Mouse (Mus musculus) left cerebral cortex, adult 8-10 months (tissue): ENCODE measurements at regions not wholly inside any gene's neighbourhood (a gene's known extent, or its start where the extent isn't known, plus 50 kb on each side); places are given as distances from the start of the nearest gene placed in this dataset.
A peak's percentile ranks its signal among the peaks of the same experiment; 100 is the strongest.

ENCODE experiments used
- DNase-seq, 2 experiments: peaks; one replicate each; pipeline ENCODE4 v3.0.0; 2022; ENCODE audit warnings: low spot score in 2 of 2

DNA sequence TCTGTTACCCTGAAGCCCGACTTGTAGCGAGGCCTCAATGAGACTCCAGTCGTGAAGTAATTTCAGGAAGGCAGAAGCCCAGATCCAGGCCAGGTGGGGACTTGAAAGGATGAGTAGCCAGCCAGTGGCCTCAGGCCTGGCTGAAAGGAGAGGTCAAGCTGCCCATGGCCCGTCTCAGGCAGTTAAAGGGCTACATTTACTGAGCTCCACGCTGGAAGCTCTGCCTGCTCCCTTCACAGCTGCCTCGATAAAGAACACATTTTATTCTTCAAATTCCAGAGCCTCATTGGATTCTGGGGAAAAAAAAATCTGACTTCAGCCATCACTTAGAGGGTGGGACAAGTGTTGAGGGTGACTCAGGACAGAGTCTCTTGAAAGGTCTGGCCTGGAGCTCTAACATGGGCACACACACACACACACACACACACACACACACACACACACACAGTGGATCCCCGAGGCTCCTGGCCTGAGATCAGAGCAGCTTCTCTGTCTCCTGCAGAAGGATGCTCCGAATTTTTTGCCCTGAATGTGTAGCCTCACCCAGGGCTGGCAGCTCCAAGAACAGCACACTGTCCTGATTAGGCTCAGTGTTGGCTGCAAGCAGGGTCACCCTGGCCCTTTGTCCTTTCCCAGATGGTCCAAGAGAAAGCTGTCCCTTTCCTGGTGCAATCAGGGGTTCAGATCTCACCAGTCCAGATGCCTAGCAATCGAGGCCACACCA is 53.0 kb downstream of the Gadd45g start:
- DNase-seq: no peak

DNA sequence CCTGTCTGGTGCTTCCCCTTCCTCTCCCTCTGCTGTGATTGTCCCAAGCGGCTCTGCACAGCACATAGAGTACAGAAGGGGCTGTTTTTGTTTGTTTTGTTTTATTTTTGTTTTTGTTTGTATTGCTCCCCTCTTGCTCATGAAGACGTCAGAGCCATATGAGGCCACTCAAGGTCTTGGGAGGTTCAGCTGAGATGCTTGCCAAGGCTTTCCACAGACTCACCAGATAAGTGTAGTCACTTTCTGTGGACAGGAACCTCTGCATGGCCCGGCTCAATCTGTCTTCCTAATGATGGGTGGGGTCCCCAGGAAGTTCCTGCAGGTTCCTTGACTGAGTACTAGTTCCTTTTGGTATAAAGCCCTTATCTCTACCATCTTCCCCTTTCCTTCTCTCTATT is 53.6 kb downstream of the Gadd45g start:
- no peak for DNase-seq

DNA sequence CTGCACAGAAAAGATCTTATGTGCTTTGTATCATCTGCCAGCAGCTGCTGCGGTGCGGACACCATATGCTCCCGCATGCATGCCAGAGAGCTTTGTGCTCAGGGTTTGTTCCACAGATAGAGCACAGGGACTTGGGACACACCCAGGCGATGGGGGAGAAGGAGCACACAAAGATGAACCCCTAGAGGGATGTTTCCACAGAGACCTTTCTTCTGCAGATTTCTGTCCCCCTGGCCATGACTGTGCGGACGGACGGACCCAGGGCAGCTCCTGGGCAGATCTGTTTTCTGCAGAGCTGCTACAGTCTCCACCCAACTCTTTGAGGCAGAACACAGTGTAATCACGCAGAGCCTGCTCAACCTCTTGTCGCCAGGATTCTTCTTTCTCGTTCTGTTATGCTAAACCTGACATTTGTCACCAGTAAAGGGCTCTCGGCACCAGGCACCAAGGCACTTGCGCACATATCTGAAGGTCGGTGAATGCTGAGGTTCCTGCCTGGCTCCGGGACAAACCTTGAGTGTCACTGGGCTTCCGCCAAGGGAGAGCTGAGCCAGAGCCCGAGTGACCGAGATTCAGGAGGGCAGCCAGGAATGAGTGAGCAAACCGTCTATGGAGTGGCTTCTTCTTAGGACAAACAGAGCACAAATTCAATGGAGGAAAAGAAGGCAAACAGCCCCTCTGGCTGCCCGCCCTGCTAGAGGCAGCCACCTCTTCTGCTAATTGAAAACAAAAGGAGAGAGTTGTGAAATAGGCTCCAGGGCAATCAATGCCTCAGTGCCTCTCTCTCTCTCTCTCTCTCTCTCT is 56.2 kb downstream of the Gadd45g start:
- peak; percentile 31 to 41 for DNase-seq

DNA sequence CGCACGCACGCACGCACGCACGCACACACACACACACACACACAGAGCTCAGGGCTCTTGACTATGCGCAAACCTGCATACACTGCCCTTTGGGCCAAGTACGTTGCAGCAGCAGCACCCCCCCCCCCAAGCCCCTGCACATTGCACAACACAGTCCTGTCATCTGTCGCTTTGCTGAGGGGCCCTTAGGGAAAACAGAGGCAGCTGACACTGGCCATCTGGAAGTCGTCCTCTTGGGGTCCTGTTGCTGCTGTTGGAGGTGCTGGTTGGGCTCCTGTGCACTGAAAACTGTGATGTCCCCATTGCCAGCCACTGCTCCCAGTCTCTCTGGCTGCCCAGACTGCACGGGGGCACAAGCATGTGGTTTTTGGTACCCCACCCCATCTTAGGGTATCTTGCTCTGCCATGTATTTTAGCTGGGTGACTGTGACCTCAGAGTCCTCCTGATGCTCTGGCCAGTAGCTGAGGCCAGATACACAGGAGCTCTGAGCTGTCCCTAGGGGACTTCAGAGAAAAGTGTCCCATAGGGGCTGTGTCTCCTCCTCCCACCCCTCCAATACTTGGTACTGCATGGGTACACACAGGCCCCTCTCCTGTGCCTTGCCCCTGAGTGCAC is 57.0 kb downstream of the Gadd45g start:
- no peak for DNase-seq

DNA sequence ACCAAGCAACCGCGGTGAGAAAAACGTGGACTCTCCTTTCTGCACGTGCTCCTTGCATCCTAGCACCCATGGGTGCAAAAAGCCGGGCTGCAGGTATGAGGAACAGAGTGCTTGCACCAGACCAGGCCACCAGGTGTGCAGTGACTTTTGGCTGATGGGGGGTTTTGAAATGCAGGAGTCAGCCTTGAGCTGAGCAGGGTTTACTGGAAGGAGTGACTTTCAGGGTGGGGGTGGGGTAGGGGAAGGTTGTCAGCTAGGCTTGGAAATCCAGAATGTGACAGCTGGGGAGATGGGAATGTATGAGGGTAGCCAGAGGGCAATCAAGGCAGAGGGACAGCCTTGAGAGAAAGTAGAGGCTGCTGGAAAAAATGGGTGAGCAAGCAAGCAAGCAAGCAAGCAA is 58.8 kb downstream of the Gadd45g start:
- no peak for DNase-seq

DNA sequence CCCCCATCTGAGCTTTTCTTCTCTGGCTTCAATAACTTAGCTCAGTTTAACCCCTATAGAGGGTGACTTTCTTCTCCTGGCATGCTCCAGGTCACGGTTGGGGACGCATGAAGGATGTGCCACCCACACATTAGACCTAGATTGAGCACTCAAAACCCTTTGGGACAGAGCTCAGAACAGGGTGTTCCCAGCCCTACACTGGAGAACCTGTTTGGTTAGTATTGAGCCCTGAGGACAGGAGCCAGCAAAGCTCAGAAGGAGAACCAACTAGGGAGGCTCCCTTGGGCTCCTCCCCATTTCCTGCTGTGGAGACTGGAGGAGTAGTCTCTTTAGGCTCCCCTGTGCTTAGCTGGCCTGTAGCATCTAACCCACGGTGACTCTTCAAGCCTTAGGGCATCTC is 59.6 kb downstream of the Gadd45g start:
- DNase-seq: no peak

DNA sequence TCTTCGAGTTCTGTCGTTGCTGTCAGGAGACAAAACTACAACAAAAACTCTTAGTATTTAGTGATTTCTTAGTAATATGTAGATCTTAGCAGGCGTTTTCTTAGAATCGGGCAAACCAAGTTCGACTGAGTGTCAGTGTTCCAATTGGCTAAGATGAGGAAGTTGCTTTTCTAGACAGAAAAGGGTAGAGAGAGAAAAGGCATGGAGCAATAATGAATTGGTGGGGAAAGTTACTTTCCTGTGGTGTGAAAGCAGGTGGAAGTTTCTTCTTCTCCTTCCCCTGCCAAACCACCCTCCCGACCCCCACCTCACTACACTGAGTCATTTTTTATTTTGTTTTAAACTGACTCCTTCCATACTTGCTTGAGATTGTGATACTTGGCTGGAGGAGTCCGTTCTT is 62.0 kb downstream of the Gadd45g start:
- DNase-seq: no peak

DNA sequence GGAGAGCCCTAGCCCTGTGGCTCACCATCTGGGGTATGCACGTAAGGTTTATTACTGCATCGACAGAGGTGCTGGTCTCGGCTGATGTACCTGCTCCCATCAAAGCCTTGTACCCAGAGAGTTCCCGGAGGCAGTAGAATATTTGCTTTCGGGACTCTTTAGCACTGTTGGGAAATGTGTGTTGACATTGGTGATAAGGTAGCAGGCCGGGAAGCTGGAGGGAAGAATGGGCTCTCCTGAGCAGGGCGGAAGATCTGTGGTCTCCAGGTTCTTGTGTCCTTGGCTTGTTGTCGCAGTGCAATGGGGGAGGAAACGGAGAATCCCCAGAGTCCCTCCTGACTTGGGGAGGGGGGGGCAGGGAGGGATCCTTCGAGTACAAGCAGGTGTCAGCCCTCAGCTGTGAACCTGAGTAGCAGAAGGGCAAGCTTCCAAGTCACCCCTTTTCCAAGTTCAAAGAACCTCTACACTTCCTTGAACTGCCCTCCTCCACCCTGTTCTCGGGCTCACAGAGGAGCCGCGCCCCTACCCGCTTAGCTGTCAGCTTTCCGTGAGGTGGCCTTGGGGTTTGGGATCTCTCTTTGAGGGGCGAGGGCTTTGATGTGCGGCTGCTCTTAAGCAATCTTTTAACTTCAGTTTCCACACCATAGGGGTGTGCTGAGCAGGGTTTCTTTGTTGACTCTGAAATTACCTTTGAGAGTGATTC is 65.0 kb downstream of the Gadd45g start:
- no peak for DNase-seq

DNA sequence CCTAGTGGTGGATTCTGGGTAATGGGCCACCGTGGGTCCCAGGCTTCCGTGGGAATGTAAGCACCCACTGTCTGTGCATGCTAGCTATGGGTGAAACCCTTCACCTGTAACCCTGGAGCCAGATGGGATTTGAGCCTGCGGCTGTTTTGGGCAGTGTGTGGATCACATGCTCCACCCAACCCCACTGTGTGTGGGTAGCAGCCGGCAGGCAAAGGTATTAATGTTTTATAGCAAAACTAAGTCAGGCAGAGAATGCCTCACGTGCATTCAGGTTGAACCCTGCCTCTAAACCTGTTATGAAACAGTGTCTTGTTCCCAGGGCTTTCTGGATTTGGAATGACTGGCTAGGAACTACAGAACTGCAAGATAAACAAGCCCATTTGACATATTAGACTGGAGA is 66.0 kb downstream of the Gadd45g start:
- no peak for DNase-seq

DNA sequence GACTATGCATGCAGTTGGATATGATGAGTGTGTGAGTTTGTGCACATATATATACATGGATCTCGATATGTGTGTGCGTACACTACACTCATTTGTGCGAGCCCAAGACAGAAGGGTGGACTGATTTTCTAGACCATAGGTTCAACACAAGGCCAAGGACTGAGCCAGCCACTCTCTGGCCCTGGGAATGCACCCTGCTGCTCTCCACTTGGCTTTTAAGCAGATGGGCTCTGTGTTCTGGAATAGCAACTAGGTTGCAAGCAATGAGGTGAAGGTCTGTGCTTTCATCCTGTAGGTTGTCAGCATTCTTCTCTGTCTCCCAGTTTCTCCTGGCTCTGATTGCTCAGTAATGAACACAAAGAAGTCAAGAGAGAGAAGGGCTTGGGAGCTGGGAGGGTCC is 66.5 kb downstream of the Gadd45g start:
- no peak for DNase-seq

DNA sequence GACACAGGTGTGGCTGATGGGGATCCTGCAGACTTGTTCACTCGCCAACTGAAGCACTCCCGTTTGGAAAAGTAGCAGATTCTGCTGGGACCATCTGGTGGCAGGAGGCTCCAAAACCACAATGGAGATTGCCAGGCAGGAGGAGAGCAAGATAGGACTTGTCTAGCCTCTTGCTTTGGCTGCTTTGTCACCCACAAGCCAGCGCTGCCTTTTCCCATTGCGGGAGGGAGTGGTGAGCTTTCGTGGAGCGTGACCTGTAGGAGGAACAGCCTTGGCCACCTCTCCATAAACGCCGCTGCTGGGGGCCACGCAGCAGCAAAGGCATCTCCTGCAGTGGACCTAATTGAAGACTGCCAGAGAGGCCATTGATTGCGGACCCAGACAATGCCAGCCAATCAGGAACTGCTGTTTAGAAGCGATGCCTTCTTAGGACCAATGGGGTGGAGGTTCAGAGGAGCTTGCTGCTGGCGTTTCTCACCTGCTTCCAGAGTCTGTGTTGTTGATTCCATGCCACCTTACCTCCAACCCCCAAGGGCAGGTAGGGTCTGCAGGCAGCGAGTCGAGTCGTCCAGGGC is 70.3 kb downstream of the Gadd45g start:
- no peak for DNase-seq

DNA sequence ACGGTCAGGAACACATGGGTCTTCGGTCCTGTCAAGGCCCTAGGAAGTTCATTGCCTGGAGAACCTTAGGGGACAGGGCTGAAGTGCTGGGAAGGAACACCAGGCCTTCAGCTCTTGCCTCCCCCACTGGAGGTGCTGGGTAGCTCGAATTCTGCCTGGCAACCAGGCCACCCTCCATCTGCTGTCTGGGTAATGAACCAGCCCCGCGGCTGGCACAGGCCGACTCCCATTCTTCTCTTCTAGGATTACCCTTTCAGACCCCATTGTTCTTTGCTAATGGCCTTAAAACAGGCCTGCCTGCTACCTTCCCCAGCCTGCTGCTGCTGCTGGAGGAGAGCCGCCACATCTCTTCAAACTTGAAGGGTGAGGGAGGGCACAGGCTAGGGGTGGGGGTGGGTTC is 71.2 kb downstream of the Gadd45g start:
- DNase-seq: no peak

DNA sequence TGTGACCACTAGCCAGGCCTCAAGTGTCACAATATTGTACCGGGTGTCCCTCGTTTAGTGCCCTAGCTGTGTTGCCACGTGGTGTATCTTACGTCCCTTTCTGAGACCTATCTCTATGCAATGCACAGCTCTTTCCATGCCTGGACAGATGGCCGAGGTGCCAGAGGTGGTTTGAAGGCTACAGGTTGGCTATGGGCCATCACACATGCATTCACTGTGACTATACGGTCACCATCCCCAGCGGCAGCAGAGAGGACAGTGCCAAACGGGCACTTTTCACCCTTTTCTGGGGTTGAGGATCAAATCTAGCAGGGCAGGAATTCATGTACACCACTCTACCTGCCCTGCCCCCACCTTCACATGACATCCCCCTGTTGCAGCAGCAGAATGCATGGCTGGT is 71.6 kb downstream of the Gadd45g start:
- DNase-seq: no peak

DNA sequence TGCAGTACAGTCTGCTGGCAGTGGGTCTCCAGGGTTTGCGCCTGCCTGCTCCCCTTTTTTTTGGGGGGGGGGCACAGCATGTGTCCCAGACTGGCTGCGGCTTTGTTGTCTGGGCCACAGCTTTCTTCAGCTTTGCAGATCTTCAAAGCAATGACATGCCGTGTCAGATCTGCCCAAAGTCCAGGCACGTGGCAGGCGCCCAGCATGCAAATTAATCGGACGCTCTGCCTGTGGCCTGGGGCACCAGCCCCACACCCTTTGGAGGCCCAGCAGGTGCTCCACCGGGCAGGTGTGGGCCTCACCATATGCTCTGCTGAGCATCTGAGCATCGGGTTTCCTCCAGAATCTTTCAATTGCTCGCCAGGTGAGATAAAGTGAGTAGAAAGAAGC is 72.3 kb downstream of the Gadd45g start:
- no peak for DNase-seq

DNA sequence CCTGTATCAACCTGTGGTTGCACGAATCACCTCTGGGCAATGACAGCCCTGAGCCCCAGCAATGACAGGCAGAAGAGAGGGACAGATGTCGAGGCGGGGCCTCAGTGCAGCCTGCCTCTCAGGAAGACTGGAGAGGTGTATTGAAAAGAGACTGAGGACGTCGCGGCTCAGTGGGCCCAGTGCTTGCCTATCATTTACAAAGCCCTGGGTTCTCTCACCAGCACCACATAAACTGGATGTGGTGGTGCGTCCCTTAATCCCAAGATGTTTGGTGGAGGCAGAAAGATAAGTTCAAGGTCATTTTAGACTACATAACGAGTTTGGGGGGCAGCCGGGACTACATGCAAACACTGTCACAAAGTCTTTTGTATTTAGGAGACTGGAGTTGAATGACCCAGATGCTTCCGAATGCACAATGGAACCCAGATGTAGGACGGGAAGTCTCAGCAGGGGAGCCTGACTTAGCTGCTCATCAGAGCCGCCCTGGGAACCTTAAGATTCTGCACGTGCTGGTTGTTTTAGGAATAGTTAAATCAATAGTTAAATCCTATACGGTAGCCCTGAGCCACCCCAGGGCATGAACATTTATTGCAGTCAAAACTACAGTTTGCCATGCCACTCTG is 72.8 kb downstream of the Gadd45g start:
- no peak for DNase-seq

DNA sequence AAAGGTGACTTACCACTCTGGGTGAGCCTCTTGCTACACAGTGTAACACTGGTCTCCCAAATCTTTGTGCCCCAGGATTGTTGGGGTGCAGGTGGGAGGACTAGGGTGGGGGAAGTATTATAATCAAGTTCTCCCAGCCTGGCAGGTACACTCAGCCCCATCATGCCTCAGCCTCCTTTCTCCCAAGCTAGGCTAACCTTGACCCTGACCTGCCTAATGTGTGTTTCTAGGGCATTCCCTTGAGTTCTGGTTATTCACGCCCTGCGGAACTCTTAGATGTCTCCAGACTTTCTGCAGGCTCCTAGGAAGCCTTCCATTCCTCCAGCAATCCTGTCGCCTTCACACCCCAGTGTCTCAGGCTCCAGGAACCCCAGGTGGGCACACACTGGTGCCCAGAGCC is 73.5 kb downstream of the Gadd45g start:
- no peak for DNase-seq

DNA sequence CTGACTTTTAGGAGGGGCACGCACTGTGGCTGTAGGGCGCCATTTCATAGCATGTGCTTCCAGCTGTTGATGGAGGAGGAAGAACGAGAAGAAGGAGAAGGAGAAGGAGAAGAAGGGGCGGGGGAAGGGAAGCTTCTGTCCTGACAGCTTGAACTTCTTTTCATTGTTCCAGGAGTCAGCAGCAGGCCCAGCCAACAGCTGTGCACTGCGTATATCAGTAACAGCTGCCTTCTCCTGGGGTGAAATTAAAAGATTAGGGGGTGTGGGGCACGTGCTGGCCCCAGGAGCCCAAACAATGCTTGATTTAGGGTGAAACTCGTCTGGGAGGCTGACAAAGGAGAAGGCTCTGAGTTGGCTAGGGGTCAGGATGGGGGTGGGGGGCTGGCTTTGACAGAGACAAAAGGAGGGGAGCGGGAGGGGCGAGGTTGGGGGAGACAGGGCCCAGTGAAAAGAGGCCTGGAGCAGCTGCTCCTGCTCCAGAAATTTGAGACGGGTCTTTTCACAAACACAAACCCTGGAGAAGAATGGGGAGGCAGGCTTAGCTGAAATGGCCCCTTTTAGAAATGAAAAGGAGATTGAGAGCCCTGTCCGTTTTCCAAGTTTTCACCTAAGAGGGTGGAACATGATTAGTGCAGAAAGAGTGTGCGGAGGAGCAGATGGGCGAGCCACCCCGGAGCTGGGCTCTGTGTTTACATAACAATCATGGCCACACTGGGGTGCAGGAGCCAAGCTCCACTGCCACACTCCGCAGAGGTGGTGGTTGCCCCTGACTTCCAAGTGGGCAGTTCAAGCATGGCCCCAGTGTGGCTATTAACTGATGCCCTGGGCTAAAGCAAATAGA is 74.3 kb downstream of the Gadd45g start:
- no peak for DNase-seq

DNA sequence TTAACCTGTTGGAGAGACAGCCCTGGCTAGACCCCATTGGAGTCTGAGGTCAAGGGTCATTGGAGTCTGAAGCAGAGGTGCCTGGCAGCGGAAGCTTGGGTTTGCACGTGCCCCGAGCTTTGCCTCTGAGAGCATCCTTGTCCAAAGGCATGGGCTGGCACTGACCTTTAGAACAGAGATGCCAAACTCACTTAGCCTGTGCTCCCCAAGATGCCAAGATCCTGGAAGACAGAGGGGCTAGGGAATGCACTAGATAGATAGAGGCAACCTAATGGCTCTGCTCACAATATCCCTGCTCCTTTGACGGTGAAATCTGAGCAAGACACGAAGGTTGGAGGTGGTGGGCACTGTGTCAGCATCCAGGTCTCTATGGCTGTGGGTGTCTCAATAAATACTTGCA is 75.1 kb downstream of the Gadd45g start:
- DNase-seq: no peak

DNA sequence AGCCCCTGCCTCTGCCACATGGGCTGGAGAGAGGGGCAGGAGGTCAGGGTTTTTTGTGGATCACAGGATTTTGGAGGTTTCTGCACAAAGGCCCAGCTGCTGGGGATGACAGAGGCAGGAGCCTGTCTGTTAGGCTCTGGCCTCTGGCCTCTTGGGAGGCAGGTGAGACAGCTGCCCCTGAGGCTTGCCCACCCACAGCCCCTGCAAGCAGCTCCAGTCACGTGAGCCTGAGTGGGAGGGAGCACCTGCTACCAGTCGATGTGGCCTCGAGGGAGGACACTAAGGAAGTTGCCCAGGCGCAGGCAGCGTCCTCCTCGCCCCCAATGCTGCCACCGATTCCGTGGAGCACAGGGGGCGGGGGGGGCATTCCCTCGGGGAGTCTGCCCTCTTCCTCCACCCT is 80.3 kb downstream of the Gadd45g start:
- DNase-seq: no peak

DNA sequence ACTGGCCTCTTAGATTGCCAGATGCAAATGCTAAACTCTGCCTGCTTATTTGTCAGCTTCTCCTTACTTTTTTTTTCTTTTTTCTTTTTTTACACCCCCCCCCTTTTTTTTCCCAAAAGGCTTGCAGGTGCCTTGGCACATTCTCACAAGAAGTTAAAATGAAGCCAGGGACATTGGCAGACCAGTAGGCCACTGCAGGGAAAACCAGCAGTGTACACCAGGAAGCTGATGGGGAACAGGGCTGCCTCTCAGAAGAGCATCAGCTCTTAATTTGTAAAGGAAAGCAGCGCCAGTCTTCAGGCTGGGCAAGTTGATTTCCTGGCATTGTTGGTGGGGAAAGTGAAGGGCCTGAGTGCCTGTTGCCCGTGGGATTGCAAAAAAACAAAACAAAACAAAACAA is 83.3 kb downstream of the Gadd45g start:
- no peak for DNase-seq
